Mouse (Mus musculus): Measurements from ENCODE around the gene Plk2. TPM values are rescaled to one million over a fixed set of nuclear protein-coding genes. Genes with fewer than 3 reads are reported as not detected.

The Plk2 gene
- polyA plus RNA-seq, 1 experiment from 2014 or later, result 265 TPM

DNA sequence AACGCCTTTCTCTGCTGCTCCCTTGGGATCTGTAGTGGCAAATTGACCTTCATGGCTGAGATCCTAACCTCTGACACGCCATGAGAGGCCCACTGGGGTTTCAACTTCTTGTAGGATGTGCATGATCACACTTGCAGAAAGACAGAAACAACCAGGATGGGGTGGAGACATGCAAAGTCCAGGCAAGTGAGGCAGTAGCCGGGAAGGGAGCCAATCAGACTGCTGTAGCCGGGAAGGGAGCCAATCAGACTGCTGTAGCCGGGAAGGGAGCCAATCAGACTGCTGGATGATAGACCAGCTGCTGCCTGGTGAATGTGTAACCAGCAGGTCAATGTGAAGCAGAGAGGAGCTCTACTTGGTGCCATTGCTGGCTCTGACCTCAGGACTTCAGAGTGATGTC, 11.3 kb downstream of the Plk2 start:
- DNase-seq, result peak; percentile 20

DNA sequence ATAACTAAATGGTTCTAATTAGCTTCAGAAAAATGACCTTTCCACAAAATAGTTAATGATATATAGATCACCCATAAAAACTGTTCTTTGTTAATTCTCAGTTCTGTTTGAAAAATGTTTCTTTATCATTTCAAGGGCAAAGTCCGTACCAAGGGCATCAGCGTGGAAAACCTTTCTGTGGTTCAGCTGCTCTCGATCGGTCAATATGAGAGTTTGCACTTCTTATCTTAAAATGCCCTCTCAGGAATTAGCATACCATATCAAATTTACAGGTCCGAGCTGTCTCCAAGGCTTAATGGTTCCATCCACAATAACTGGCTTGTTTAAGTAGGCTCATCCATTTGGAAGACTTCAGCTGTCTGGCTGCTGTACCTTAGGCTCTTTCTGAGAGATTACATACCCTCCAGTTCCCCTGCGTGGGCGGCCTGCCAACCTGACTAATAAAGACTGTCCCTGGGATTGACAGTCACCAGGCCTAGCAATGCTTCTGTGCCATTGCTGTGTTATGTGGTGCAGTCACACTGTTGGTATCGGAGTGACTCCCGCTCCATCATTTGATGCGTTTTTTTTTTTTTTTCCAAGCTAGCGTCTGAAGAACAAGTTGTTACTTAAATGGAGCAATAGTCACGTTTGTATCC, 17.8 kb downstream of the Plk2 start:
- no peaks in the 10 kb centered on the region for H3K9me3 ChIP-seq (ENCODE audit: low read depth, low read length)
- no peak for ATAC-seq (ENCODE audit: insufficient read depth)
- 66% methylated on average over 12 of the region's 12 CpGs for WGBS
- no peak overlapping the region for H3K27ac ChIP-seq (ENCODE audit: low read depth)
- no peak overlapping the region for H3K9ac ChIP-seq
- no peak overlapping the region for H3K4me2 ChIP-seq
- no peak for TF ChIP-seq CTCF (IDR thresholded peaks at IDR 0.05; ENCODE audit: low read depth)
- H3K4me1 ChIP-seq (ENCODE audit: insufficient read depth), result 0 out of 2 replicates have a peak, but pooled peaks cover 6% of the 10 kb centered on the region
- peak; percentile 24 for DNase-seq
- no peak overlapping the region for H3K4me3 ChIP-seq (ENCODE audit: low read depth, low read length)
- H3K36me3 ChIP-seq (ENCODE audit: insufficient read depth), result no peaks in the 10 kb centered on the region
- no peaks in the 10 kb centered on the region for H3K27me3 ChIP-seq (ENCODE audit: insufficient read depth, low read length)

More for the DNA sequence above, 11.3 kb downstream of the Plk2 start:
- H3K36me3 ChIP-seq (ENCODE audit: insufficient read depth), result peaks cover 5% of the 10 kb centered on the region
- H3K4me1 ChIP-seq (ENCODE audit: insufficient read depth), result 0 out of 2 replicates have a peak, but pooled peaks cover 6% of the 10 kb centered on the region
- peak; percentile 60 for ATAC-seq (ENCODE audit: insufficient read depth)
- H3K4me2 ChIP-seq, result no peak overlapping the region
- H3K27ac ChIP-seq (ENCODE audit: low read depth), result no peak overlapping the region
- H3K27me3 ChIP-seq (ENCODE audit: insufficient read depth, low read length), result no peaks in the 10 kb centered on the region
- H3K9me3 ChIP-seq (ENCODE audit: low read depth, low read length), result no peaks in the 10 kb centered on the region
- no peak for TF ChIP-seq CTCF (IDR thresholded peaks at IDR 0.05; ENCODE audit: low read depth)
- H3K9ac ChIP-seq, result no peak overlapping the region
- WGBS, result 83% methylated on average over 5 of the region's 5 CpGs
- H3K4me3 ChIP-seq (ENCODE audit: low read depth, low read length), result no peak overlapping the region

DNA sequence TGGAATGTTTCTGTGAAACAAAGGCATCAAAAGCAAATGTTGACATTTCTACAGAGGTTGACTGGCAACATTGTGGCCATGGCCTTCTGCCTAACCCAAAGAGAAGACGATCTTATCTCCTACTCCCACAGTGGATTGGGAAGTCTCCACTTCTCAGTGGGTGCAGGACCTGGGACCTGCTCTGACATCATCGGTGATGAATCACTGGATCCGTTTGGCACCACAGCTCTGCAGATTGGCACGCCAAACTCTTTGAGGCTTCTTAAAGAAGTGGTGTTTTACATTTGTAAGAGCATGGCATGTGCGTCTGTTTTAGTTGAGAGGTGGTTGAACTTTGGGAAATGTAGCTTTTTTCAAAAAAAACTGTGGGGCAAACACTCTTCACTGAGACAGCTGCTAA, 23.8 kb downstream of the Plk2 start:
- Histone ChIP-seq H3K9ac (no peak overlapping the region), H3K9me3 (ENCODE audit: low read depth, low read length) (no peaks in the 10 kb centered on the region), H3K36me3 (ENCODE audit: insufficient read depth) (no peaks in the 10 kb centered on the region), H3K4me3 (ENCODE audit: low read depth, low read length) (no peak overlapping the region), H3K4me2 (no peak overlapping the region), H3K4me1 (ENCODE audit: insufficient read depth) (peaks cover 3% of the 10 kb centered on the region; the same call in 1 of the 2 replicates), H3K27me3 (ENCODE audit: insufficient read depth, low read length) (no peaks in the 10 kb centered on the region), H3K27ac (ENCODE audit: low read depth) (no peak overlapping the region)
- no peak for DNase-seq
- no peak for ATAC-seq (ENCODE audit: insufficient read depth)
- WGBS, result 57% methylated on average over 5 of the region's 5 CpGs
- TF ChIP-seq CTCF (IDR thresholded peaks at IDR 0.05; ENCODE audit: low read depth), result no peak

- Histone ChIP-seq H3K4me2 (no peak overlapping the region), H3K4me1 (ENCODE audit: insufficient read depth) (peaks cover 3% of the 10 kb centered on the region; the same call in 1 of the 2 replicates), H3K9me3 (ENCODE audit: low read depth, low read length) (no peaks in the 10 kb centered on the region), H3K9ac (no peak overlapping the region), H3K36me3 (ENCODE audit: insufficient read depth) (no peaks in the 10 kb centered on the region), H3K4me3 (ENCODE audit: low read depth, low read length) (no peak overlapping the region), H3K27me3 (ENCODE audit: insufficient read depth, low read length) (no peaks in the 10 kb centered on the region), H3K27ac (ENCODE audit: low read depth) (no peak overlapping the region)
- no peak for TF ChIP-seq CTCF (IDR thresholded peaks at IDR 0.05; ENCODE audit: low read depth)
- WGBS, result 62% methylated on average over 5 of the region's 5 CpGs
- no peak for DNase-seq
- no peak for ATAC-seq (ENCODE audit: insufficient read depth)
Measured at GRCm38 (mm10) chr13:110419640-110420039, 24.8 kb downstream of the Plk2 start.

GRCm38 (mm10) chr13:110422434-110422833, 27.6 kb downstream of the Plk2 start:
- Histone ChIP-seq H3K27me3 (ENCODE audit: insufficient read depth, low read length) (no peaks in the 10 kb centered on the region), H3K4me2 (no peak overlapping the region), H3K9ac (no peak overlapping the region), H3K4me3 (ENCODE audit: low read depth, low read length) (no peak overlapping the region), H3K4me1 (ENCODE audit: insufficient read depth) (peaks cover 3% of the 10 kb centered on the region; the same call in 1 of the 2 replicates), H3K27ac (ENCODE audit: low read depth) (no peak overlapping the region), H3K9me3 (ENCODE audit: low read depth, low read length) (no peaks in the 10 kb centered on the region), H3K36me3 (ENCODE audit: insufficient read depth) (no peaks in the 10 kb centered on the region)
- 12% methylated on average over 7 of the region's 7 CpGs for WGBS
- no peak for TF ChIP-seq CTCF (IDR thresholded peaks at IDR 0.05; ENCODE audit: low read depth)
- ATAC-seq (ENCODE audit: insufficient read depth) (no peak), DNase-seq (peak; percentile 24)

DNA sequence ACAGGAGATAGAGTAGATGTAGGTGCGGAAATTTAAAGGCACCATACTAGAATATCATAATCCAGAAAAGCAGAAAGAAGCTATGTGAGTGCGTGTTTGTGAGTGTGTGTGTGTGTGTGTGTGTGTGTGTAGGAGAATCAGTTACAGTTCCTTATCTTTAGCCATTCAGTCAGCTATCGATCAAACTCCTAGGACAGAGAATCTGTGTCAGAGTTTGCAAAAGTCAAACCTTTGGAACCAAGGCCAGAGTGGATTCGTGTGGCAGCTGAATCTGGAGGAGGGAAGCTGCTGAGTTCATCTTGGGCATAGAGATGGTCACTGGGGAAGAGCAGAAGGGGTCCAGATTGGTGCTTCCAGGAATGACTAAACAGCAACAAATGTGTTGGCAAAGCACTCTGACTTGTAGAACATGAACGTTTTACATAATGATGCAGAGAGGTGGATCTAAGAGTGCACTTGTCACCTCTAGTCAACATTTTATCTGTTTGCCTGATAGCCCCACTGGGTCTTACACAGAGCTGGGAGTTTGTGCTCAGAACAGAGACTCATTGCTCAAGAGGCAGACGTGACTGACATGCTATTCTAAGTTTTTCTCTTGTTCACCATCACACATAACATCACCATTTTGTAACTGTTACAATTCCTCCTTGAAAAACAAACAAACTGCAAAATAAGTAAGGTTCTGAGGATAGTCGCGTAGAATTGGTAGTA, 30.8 kb downstream of the Plk2 start:
- TF ChIP-seq CTCF (IDR thresholded peaks at IDR 0.05; ENCODE audit: low read depth), result no peak
- H3K27ac ChIP-seq (ENCODE audit: low read depth), result no peak overlapping the region
- no peaks in the 10 kb centered on the region for H3K36me3 ChIP-seq (ENCODE audit: insufficient read depth)
- no peaks in the 10 kb centered on the region for H3K9me3 ChIP-seq (ENCODE audit: low read depth, low read length)
- no peak overlapping the region for H3K4me3 ChIP-seq (ENCODE audit: low read depth, low read length)
- no peak for ATAC-seq (ENCODE audit: insufficient read depth)
- DNase-seq, result no peak
- H3K4me2 ChIP-seq, result no peak overlapping the region
- no peak overlapping the region for H3K9ac ChIP-seq
- peaks cover 3% of the 10 kb centered on the region; the same call in 1 of the 2 replicates for H3K4me1 ChIP-seq (ENCODE audit: insufficient read depth)
- 74% methylated on average over 8 of the region's 8 CpGs for WGBS
- H3K27me3 ChIP-seq (ENCODE audit: insufficient read depth, low read length), result no peaks in the 10 kb centered on the region

DNA sequence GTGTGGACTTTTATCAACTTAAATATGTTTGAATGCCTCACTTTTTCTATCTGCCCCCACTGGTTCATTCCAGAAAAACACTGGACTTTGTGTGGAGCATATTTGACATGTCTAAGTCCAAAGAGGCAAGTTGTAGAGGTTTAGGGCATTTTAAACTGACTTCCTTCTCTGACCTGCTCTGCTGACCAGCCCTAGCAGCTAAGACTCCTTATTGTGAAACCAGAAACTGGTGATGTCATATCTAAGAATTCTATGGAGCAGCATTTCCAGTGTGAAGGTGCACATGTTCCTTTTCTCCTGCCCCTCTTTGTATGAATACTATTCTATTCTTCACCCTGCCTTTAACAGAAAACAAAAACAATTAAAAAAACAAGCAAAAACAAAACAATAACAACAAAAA, 36.5 kb downstream of the Plk2 start:
- TF ChIP-seq CTCF (IDR thresholded peaks at IDR 0.05; ENCODE audit: low read depth), result no peak
- no peak for DNase-seq
- no peak for ATAC-seq (ENCODE audit: insufficient read depth)
- no peaks in the 10 kb centered on the region for H3K36me3 ChIP-seq (ENCODE audit: insufficient read depth)
- no peaks in the 10 kb centered on the region for H3K9me3 ChIP-seq (ENCODE audit: low read depth, low read length)
- H3K9ac ChIP-seq, result no peak overlapping the region
- no peak overlapping the region for H3K27ac ChIP-seq (ENCODE audit: low read depth)
- no peaks in the 10 kb centered on the region for H3K4me1 ChIP-seq (ENCODE audit: insufficient read depth)
- no peak overlapping the region for H3K4me2 ChIP-seq
- no peak overlapping the region for H3K4me3 ChIP-seq (ENCODE audit: low read depth, low read length)
- H3K27me3 ChIP-seq (ENCODE audit: insufficient read depth, low read length), result no peaks in the 10 kb centered on the region
